Mouse (Mus musculus) adrenal gland, postnatal 10 days (tissue): ENCODE measurements around the gene Cux1. TPM values are rescaled to one million over a fixed set of nuclear protein-coding genes. Genes with fewer than 3 reads are reported as not detected.

Source experiments
- DNase-seq: peaks from one replicate; pipeline ENCODE4 v3.0.0; 2021; ENCODE audit warnings: mixed read lengths
- total RNA-seq, 2 experiments: library from RNA; stranded (reverse); gene quantifications; 2 replicates each; pipeline ENCODE4 v1.2.3; 2021

The Cux1 gene
- total RNA-seq, 2 experiments from 2014 or later, result 79.1 to 95.4 TPM

GRCm38 (mm10) chr5:136540055-136540838 lies 27.0 kb downstream of the Cux1 start:
- DNase-seq, result no peak

GRCm38 (mm10) chr5:136536753-136537152 lies 30.5 kb downstream of the Cux1 start:
- DNase-seq, result no peak

- DNase-seq, result no peak
Observed at GRCm38 (mm10) chr5:136535976-136536725, 31.1 kb downstream of the Cux1 start.

- DNase-seq, result no peak
Observed at GRCm38 (mm10) chr5:136535204-136535603, 32.1 kb downstream of the Cux1 start.

GRCm38 (mm10) chr5:136533371-136534276 lies 33.7 kb downstream of the Cux1 start:
- no peak for DNase-seq

- no peak for DNase-seq
Observed at GRCm38 (mm10) chr5:136531674-136532365, 35.5 kb downstream of the Cux1 start.

GRCm38 (mm10) chr5:136530931-136531330 lies 36.4 kb downstream of the Cux1 start:
- DNase-seq, result peak; percentile 48

- no peak for DNase-seq
Observed at GRCm38 (mm10) chr5:136529165-136529564, 38.1 kb downstream of the Cux1 start.

GRCm38 (mm10) chr5:136527871-136528270 lies 39.4 kb downstream of the Cux1 start:
- no peak for DNase-seq

- no peak for DNase-seq
Observed at GRCm38 (mm10) chr5:136526545-136526909, 40.8 kb downstream of the Cux1 start.

GRCm38 (mm10) chr5:136525896-136526544 lies 41.3 kb downstream of the Cux1 start:
- no peak for DNase-seq

GRCm38 (mm10) chr5:136522843-136523463 lies 44.3 kb downstream of the Cux1 start:
- DNase-seq, result peak; percentile 42

- no peak for DNase-seq
Observed at GRCm38 (mm10) chr5:136521656-136522055, 45.6 kb downstream of the Cux1 start.

- no peak for DNase-seq
Observed at GRCm38 (mm10) chr5:136518648-136519437, 48.4 kb downstream of the Cux1 start.

- DNase-seq, result no peak
Observed at GRCm38 (mm10) chr5:136517510-136517909, 49.8 kb downstream of the Cux1 start.

- no peak for DNase-seq
Observed at GRCm38 (mm10) chr5:136516593-136516992, 50.7 kb downstream of the Cux1 start.

- DNase-seq, result no peak
Observed at GRCm38 (mm10) chr5:136514049-136514677, 53.1 kb downstream of the Cux1 start.

GRCm38 (mm10) chr5:136512103-136512674 lies 55.1 kb downstream of the Cux1 start:
- no peak for DNase-seq

- DNase-seq, result no peak
Observed at GRCm38 (mm10) chr5:136511378-136511777, 55.9 kb downstream of the Cux1 start.
